Mouse (Mus musculus) hindbrain, embryonic 10.5 days (tissue): ENCODE results near the gene Radil. TPM values are rescaled to one million over a fixed set of nuclear protein-coding genes. Genes with fewer than 3 reads are reported as not detected.

Source experiments
- DNase-seq: peaks from one replicate; pipeline ENCODE4 v3.0.0-alpha.2; 2017; ENCODE audit warnings: low spot score
- H3K27ac ChIP-seq: fragments of 300-500 bp; sonication (generic); 2 replicates; pipeline ENCODE4 v1.5.1; 2016; ENCODE audit warnings: mild to moderate bottlenecking, moderate library complexity
- H3K27me3 ChIP-seq: fragments of 300-500 bp; sonication (generic); 2 replicates; pipeline ENCODE4 v1.6.1; 2016; ENCODE audit warnings: mild to moderate bottlenecking; ENCODE audit not compliant: poor library complexity, insufficient read depth, severe bottlenecking
- H3K36me3 ChIP-seq: fragments of 300-500 bp; sonication (generic); 2 replicates; pipeline ENCODE4 v1.6.1; 2016; ENCODE audit warnings: mild to moderate bottlenecking, moderate library complexity
- H3K4me1 ChIP-seq: fragments of 300-500 bp; sonication (generic); replicated peaks from 2 replicates; pipeline ENCODE4 v1.6.1; 2016; ENCODE audit warnings: mild to moderate bottlenecking
- H3K4me3 ChIP-seq: fragments of 300-500 bp; sonication (generic); 2 replicates; pipeline ENCODE4 v1.5.1; 2016; ENCODE audit warnings: mild to moderate bottlenecking, moderate library complexity
- H3K9me3 ChIP-seq: fragments of 300-500 bp; sonication (generic); 2 replicates; pipeline ENCODE4 v1.6.1; 2016; ENCODE audit warnings: mild to moderate bottlenecking, moderate library complexity
- WGBS: fragments of 180-500 bp; shearing (Covaris S2); methylation state at CpG from one replicate; pipeline ENCODE4 v1.1.7; 2016; 5-methylcytosine and 5-hydroxymethylcytosine counted together
- polyA plus RNA-seq: library from polyadenylated mRNA; unstranded; fragments of >200 nt; fragmentation: Nextera tagmentation; extraction: Ambion mirVana; gene quantifications from 2 replicates; pipeline ENCODE4 v1.2.1, GENCODE M21; 2016

The Radil gene
- polyA plus RNA-seq, 1 experiment from 2014 or later: 5.5 TPM

DNA sequence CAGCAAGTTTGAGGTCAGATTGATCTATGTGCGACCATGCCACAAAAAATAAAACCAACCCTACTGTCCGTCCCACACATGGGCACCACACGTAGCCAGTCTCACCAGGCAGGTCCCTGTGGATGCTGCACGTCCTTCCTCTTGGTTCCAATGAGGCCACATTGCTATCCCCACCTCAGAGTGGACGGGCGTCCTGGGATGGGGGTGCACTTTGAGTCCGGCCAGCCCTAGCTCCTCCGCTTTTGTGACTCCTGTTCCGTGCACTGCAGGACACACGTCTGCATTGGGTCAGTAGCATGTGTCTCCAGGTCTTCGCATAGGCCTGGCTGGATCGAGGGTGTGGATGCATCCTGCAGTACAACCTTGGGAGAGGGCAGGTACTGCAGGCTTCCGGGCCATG, 82.5 kb downstream of the Radil start:
- Histone ChIP-seq H3K27me3 (no peaks in the 10 kb centered on the region), H3K9me3 (no peaks in the 10 kb centered on the region), H3K4me3 (no peak overlapping the region), H3K27ac (no peak overlapping the region), H3K4me1 (peaks cover 17% of the 10 kb centered on the region), H3K36me3 (peaks cover 62% of the 10 kb centered on the region)
- WGBS: 94% methylated on average over 13 of the region's 13 CpGs
- no peak for DNase-seq

DNA sequence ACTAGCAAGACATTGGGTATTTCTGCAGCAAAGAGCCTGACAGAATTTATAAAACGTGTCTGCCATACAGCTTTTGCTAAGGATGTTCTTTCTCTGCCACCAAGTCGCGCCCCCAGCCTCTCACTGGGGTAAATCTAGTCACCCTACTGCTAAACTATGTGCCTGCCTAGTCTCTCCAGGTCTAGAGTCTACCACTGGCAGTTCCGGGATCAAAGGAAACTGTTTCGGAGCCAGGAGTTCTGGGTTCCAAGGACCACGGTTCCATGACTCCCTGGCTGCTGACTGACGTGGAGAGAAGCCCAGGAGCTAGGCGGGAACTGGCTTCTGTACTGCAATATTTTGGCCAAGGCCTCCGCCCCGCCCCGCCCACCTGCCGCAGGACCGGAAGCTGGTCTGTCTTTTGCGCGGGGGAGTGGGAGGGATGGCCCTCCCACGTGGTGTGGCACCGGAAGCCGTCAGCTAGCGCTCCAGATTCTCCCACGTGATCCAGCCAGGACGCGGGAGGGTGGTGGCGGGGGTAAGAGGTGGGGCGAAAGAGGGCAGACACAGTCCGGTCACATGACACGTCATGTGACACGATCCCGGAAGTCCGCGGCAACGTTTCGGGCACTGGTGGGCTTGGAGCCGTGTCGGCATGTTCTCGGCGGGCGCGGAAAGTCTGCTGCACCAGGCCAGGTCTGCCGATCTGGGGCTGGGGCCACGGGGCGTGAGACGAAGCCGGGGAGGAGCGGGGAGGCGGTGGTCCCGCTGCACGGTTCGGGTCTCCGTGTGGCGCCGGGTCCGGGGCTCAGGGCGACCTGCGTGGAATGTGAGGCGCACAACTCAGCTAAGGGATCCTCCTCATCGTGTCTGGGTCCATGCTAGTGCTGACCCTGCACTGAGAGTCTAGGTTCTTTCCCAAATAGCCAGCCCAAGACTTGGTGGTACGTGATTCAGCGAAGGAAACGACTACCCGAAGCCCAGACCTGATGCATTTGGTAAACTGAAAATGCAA, 87.1 kb downstream of the Radil start, which contains the start of gene Ap5z1:
Ap5z1 (plus strand) TSS at position 484 of the 994 bp plus-strand sequence.
- Histone ChIP-seq H3K4me3 (peak within 1 kb of the TSS; percentile 90), H3K9me3 (no peaks in the 10 kb centered on the region), H3K4me1 (peaks cover 21% of the 10 kb centered on the region), H3K27ac (peak within 1 kb of the TSS; percentile 92), H3K36me3 (peaks cover 52% of the 10 kb centered on the region), H3K27me3 (no peaks in the 10 kb centered on the region)
- WGBS: 2% methylated on average over 60 of the region's 60 CpGs
- DNase-seq: peak; percentile 97

DNA sequence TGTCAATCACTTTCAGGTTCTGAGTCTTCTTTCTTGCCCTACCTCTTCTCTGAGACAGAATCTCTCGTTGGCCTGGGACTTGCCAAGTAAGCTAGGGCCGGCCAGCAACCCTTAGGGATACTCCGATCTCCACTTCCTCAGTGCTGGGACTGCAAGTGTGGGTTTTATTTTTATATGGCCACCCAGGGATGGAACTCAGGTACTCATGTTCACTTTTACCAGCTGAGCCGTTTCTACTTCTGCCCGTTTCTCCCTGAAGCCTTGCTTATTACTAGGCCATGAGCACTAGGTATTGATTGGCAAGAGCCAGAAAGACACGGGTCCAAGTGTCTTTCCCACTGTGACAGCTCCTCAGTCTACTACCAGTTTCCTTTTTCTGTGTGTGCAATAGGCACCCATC, 87.9 kb downstream of the Radil start:
- H3K36me3 ChIP-seq: peaks cover 52% of the 10 kb centered on the region
- H3K9me3 ChIP-seq: no peaks in the 10 kb centered on the region
- 88% methylated on average over 6 of the region's 6 CpGs for WGBS
- H3K4me3 ChIP-seq: peak overlapping the region; percentile 90
- peaks cover 21% of the 10 kb centered on the region for H3K4me1 ChIP-seq
- no peak for DNase-seq
- H3K27ac ChIP-seq: peak overlapping the region; percentile 92
- H3K27me3 ChIP-seq: no peaks in the 10 kb centered on the region

GRCm38 (mm10) chr5:142462641-142462948, 88.3 kb downstream of the Radil start:
- Histone ChIP-seq H3K27me3 (no peaks in the 10 kb centered on the region), H3K27ac (no peak overlapping the region), H3K4me3 (no peak overlapping the region), H3K36me3 (peaks cover 52% of the 10 kb centered on the region), H3K4me1 (peaks cover 21% of the 10 kb centered on the region), H3K9me3 (no peaks in the 10 kb centered on the region)
- WGBS: 90% methylated on average over 2 of the region's 2 CpGs
- DNase-seq: no peak

DNA sequence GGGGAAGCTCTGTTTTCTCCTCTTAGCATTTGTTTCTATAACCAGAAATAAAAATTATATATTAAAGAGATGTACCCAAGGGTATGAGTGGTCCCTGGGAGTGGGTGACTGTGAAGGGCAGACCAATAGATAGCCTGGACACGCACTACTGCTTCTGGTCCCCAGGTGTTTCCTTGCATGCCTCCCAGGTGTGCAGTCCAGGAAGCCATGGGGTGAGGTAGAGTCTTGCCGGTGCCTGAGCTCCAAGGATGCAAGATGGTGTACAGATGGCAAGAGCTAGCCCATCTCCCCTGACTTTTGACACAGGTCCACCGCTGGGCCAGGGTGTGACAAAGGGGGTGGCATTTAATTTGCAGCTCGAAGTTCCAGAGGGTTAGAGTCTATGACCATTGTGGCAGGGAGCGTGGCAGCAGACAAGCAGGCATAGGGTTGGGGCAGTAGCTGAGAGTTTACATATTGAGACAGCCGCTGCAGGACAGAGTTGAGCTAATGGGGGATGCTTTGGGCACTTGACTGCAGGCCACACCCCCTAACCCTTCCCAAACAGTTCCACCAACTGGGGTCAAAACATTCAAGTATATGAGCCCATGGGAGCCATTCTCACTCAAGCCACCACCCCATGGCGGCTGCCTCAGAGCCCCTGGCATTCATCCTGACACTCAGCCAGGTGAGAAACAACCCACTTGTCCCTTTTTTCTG, 88.8 kb downstream of the Radil start:
- H3K36me3 ChIP-seq: peaks cover 52% of the 10 kb centered on the region
- H3K27ac ChIP-seq: no peak overlapping the region
- H3K4me3 ChIP-seq: no peak overlapping the region
- DNase-seq: no peak
- H3K9me3 ChIP-seq: no peaks in the 10 kb centered on the region
- H3K27me3 ChIP-seq: no peaks in the 10 kb centered on the region
- H3K4me1 ChIP-seq: peaks cover 21% of the 10 kb centered on the region
- WGBS: 93% methylated on average over 7 of the region's 7 CpGs

- Histone ChIP-seq H3K9me3 (no peaks in the 10 kb centered on the region), H3K36me3 (peaks cover 68% of the 10 kb centered on the region), H3K27me3 (no peaks in the 10 kb centered on the region), H3K4me3 (no peak overlapping the region), H3K27ac (0 out of 2 replicates have a peak overlapping the region, but pooled peaks have one; percentile 35), H3K4me1 (peaks cover 25% of the 10 kb centered on the region)
- DNase-seq: no peak
- WGBS: 84% methylated on average over 5 of the region's 5 CpGs
These were observed 91.1 kb downstream of the Radil start for GRCm38 (mm10) chr5:142459834-142460233.

DNA sequence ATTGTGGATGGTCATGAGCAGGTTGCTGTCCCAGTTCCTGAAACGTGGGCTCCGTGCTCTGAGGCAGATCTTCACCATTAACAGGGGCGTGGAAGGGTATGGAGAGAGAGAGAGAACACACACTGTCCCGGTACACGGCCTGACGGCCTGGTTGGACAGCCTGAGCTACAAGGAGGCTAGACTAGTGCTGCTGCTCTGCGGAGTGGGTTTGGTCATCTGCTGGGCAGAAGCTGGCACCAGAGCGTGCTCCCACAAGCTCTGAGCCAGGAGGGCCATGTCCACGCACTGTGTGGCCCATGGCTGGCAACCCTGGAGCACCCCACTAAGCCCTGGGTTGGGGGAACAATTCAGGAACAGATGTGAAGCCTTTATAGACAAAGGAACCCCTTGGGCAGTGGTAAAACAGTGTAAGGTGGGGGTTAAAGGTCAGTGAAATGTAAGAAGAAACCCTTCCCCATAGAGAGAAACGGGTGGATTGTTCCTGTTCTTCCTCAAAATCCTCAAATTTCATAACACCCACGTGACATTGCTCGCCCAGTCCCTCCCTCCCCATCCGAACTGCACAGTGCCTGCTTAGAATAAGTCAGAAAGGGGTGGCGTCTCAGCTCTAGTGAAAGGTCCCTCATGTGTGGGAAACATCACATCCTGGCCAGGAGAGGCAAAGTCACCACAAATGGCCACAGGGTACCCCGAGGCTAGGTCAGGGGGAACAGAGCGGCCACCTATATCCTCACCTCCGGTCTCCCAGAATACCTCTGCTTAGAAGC, 91.9 kb downstream of the Radil start:
- no peak overlapping the region for H3K27ac ChIP-seq
- H3K36me3 ChIP-seq: peaks cover 77% of the 10 kb centered on the region
- H3K4me1 ChIP-seq: peaks cover 18% of the 10 kb centered on the region
- H3K27me3 ChIP-seq: no peaks in the 10 kb centered on the region
- 91% methylated on average over 17 of the region's 17 CpGs for WGBS
- H3K4me3 ChIP-seq: no peak overlapping the region
- H3K9me3 ChIP-seq: no peaks in the 10 kb centered on the region
- DNase-seq: no peak

DNA sequence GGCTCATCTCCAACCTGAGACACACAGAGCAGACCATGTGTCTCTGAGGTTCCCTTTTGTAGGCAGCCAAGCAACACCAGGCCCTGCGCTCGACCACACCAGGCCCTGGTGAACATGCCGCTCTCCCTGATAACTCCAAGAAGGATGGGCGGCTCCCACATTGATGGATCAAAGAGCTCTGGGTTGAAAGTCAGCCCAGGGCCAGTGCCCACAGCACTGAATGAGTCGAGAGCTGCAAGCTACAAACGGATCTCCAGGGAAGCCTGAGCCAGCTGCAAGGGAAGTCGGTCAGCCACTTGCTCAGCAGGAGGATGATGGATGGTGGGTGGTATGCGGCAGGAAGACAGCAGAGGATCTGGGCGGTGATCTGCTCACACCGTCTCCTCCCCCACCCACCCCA, 93.6 kb downstream of the Radil start:
- peaks cover 10% of the 10 kb centered on the region; the same call in 1 of the 2 replicates for H3K4me1 ChIP-seq
- H3K9me3 ChIP-seq: no peaks in the 10 kb centered on the region
- H3K4me3 ChIP-seq: no peak overlapping the region
- no peaks in the 10 kb centered on the region for H3K27me3 ChIP-seq
- 75% methylated on average over 10 of the region's 10 CpGs for WGBS
- no peak for DNase-seq
- H3K27ac ChIP-seq: no peak overlapping the region
- H3K36me3 ChIP-seq: peaks cover 90% of the 10 kb centered on the region

- Histone ChIP-seq H3K27ac (0 out of 2 replicates have a peak overlapping the region, but pooled peaks have one; percentile 8), H3K4me1 (peaks cover 17% of the 10 kb centered on the region), H3K36me3 (peaks cover 94% of the 10 kb centered on the region), H3K4me3 (no peak overlapping the region), H3K27me3 (no peaks in the 10 kb centered on the region), H3K9me3 (no peaks in the 10 kb centered on the region)
- WGBS: 66% methylated on average over 15 of the region's 15 CpGs
- DNase-seq: no peak
These were observed 94.6 kb downstream of the Radil start for GRCm38 (mm10) chr5:142456318-142456717.

DNA sequence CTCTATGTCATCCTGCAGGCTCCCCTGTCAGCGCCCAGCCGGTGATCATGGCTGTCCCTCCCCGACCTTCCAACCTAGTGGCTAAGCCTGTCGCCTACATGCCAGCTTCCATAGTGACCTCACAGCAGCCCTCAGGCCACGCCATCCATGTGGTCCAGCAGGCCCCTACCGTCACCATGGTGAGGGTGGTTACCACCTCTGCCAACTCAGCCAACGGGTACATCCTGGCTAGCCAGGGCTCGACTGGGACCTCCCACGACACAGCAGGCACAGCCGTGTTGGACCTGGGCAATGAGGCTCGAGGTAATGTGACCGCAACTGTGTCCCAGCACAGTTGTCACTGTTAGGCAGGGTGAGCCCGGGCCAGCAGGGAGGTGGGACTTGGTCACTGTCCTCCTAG, 97.2 kb downstream of the Radil start:
- peaks cover 99% of the 10 kb centered on the region for H3K36me3 ChIP-seq
- no peak for DNase-seq
- peaks cover 25% of the 10 kb centered on the region for H3K4me1 ChIP-seq
- WGBS: 94% methylated on average over 13 of the region's 13 CpGs
- H3K27ac ChIP-seq: no peak overlapping the region
- no peak overlapping the region for H3K4me3 ChIP-seq
- H3K9me3 ChIP-seq: no peaks in the 10 kb centered on the region
- H3K27me3 ChIP-seq: no peaks in the 10 kb centered on the region

DNA sequence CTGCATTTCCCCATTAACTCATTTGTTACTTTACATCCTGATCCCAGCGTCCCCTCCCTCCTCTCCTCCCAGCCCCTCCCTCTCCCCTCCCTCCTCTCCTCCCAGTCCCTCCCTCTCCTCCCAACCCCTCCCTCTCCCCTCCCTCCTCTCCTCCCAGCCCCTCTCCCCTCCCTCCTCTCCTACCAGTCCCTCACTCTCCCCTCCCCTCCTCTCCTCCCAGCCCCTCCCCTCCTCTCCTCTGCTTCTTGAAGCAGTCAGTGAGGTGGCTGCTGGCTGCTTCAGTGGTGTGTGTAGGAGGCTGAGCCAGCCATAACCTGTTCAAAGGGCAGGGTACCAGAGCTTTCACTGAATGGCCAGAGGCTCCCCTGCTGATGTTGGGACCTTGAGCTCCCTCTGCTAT, 99.1 kb downstream of the Radil start:
- H3K9me3 ChIP-seq: no peaks in the 10 kb centered on the region
- H3K27me3 ChIP-seq: no peaks in the 10 kb centered on the region
- peak overlapping the region; percentile 65 for H3K27ac ChIP-seq
- peaks cover 43% of the 10 kb centered on the region for H3K4me1 ChIP-seq
- peak; percentile 65 for DNase-seq
- 0% methylated on average over 1 of the region's 1 CpGs for WGBS
- peaks cover 82% of the 10 kb centered on the region for H3K36me3 ChIP-seq
- no peak overlapping the region for H3K4me3 ChIP-seq

- H3K4me3 ChIP-seq: no peak overlapping the region
- 93% methylated on average over 9 of the region's 9 CpGs for WGBS
- peaks cover 76% of the 10 kb centered on the region for H3K36me3 ChIP-seq
- H3K27me3 ChIP-seq: no peaks in the 10 kb centered on the region
- DNase-seq: no peak
- no peaks in the 10 kb centered on the region for H3K9me3 ChIP-seq
- H3K27ac ChIP-seq: 0 out of 2 replicates have a peak overlapping the region, but pooled peaks have one; percentile 65
- peaks cover 42% of the 10 kb centered on the region for H3K4me1 ChIP-seq
These were observed 100.1 kb downstream of the Radil start for GRCm38 (mm10) chr5:142450846-142451245.
